Mouse (Mus musculus): ENCODE measurements around the gene Orc5.

GRCm38 (mm10) chr5:22522612-22523011, 27.6 kb downstream of the Orc5 start:
- TF ChIP-seq POLR2AphosphoS2 (IDR thresholded peaks at IDR 0.05; ENCODE audit: low read length) (no peak), CTCF (IDR thresholded peaks at IDR 0.05 in 2 of 3, conservative IDR thresholded peaks at IDR 0.05 in 1 of 3; ENCODE audit: control insufficient read depth in 1 of 3, insufficient read depth in 1 of 3, low read depth in 2 of 3, low read length in 3 of 3, poor library complexity in 1 of 3, severe bottlenecking in 1 of 3) (no peak), POLR2A (IDR thresholded peaks at IDR 0.05; ENCODE audit: control insufficient read depth in 1 of 2, insufficient read depth in 1 of 2, low read depth in 1 of 2, low read length in 2 of 2, poor library complexity in 1 of 2) (no peak), JUND (IDR thresholded peaks at IDR 0.05; ENCODE audit: low read depth, low read length) (no peak), HCFC1 (IDR thresholded peaks at IDR 0.05; ENCODE audit: low read depth, low read length) (no peak)
